Mouse (Mus musculus): ENCODE results near the gene Ank3.

DNA sequence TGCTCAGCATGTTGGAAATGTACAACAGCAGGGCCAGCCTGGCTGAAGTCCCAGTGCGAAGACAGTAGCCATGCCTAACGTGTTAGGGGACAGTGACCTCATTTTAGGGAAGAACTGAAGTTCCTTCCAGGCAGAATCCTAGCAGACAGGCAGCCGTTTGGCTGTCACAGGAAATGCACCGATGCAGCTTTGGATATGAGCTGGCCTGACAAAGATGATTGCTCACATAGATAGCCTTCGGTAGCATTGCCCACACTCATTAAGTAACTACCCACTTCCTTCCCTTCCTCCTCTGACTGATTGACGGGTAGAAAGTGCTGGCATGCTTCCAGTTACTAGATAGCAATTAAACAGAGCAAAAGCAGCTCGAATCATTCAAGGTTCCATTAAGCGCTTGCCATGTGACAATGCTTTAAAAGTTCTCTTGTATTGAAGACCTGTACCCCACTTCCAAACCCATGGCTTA is 397.9 kb downstream of the Ank3 start:
- no peak for TF ChIP-seq CTCF (IDR thresholded peaks at IDR 0.05; ENCODE audit: insufficient read depth, low read length)
- TF ChIP-seq POLR2A (IDR thresholded peaks at IDR 0.05; ENCODE audit: borderline replicate concordance, extremely low read depth, low read depth, low read length): no peak

Data from lung, adult 2 months (tissue).